Mouse (Mus musculus) kidney, embryonic 16.5 days (tissue): Measurements from ENCODE around the gene Hist2h4. TPM values are rescaled to one million over a fixed set of nuclear protein-coding genes. Genes with fewer than 3 reads are reported as not detected.
"Not testable (repeated sequence)": the region's sequence is repeated elsewhere in the genome, so short reads cannot be mapped to it uniquely, and the experiment has no call there.

Source experiments
- ATAC-seq: fragments of 200-750 bp; cut with Nextera tagmentation; 2 replicates; pipeline ENCODE4 v1.8.0; 2017; ENCODE audit warnings: moderate TSS enrichment; ENCODE audit not compliant: low FRiP score, low TSS enrichment
- H3K27ac ChIP-seq: fragments of 300-500 bp; sonication (generic); 2 replicates; pipeline ENCODE4 v1.5.1; 2014; ENCODE audit warnings: low read length
- H3K27me3 ChIP-seq: fragments of 300-500 bp; sonication (generic); 2 replicates; pipeline ENCODE4 v1.6.1; 2014; ENCODE audit warnings: low read length, control low read depth, mixed read lengths; ENCODE audit not compliant: insufficient read depth
- H3K36me3 ChIP-seq: fragments of 300-500 bp; sonication (generic); 2 replicates; pipeline ENCODE4 v1.6.1; 2014; ENCODE audit warnings: low read length, control low read depth, mixed read lengths; ENCODE audit not compliant: insufficient read depth
- H3K4me1 ChIP-seq: fragments of 300-500 bp; sonication (generic); 2 replicates; pipeline ENCODE4 v1.6.1; 2014; ENCODE audit warnings: low read length, control low read depth, mixed read lengths; ENCODE audit not compliant: insufficient read depth
- H3K4me2 ChIP-seq: fragments of 300-500 bp; sonication (generic); replicated peaks from 2 replicates; pipeline ENCODE4 v1.6.1; 2014; ENCODE audit warnings: low read depth, low read length
- H3K4me3 ChIP-seq: fragments of 300-500 bp; sonication (generic); 2 replicates; pipeline ENCODE4 v1.5.1; 2014; ENCODE audit warnings: mild to moderate bottlenecking, low read length
- H3K9ac ChIP-seq: fragments of 300-500 bp; sonication (generic); replicated peaks from 2 replicates; pipeline ENCODE4 v1.6.1; 2014; ENCODE audit warnings: low read length
- H3K9me3 ChIP-seq: fragments of 300-500 bp; sonication (generic); 2 replicates; pipeline ENCODE4 v1.6.1; 2016; ENCODE audit warnings: low read length, control low read depth
- WGBS: fragments of 180-500 bp; shearing (Covaris S2); extraction: QIAGEN DNeasy Blood & Tissue Kit; methylation state at CpG from one replicate; pipeline ENCODE4 v1.1.7; 2014; 5-methylcytosine and 5-hydroxymethylcytosine counted together
- polyA plus RNA-seq: library from polyadenylated mRNA; unstranded; fragments of >200 nt; fragmentation: Nextera tagmentation; extraction: Ambion mirVana; gene quantifications from 2 replicates; pipeline ENCODE4 v1.2.1, GENCODE M21; 2015

Gene Hist2h4
- polyA plus RNA-seq, 1 experiment from 2014 or later = 10.8 TPM

- peak overlapping the region; percentile 66 for H3K27ac ChIP-seq
- 38% methylated on average over 6 of the region's 6 CpGs for WGBS
- peak overlapping the region; percentile 52 for H3K9ac ChIP-seq
- H3K4me2 ChIP-seq = peak overlapping the region; percentile 55
- no peaks in the 10 kb centered on the region for H3K27me3 ChIP-seq
- no peaks in the 10 kb centered on the region for H3K9me3 ChIP-seq
- peak overlapping the region; percentile 49 for H3K4me3 ChIP-seq
- peaks cover 37% of the 10 kb centered on the region for H3K4me1 ChIP-seq
- no peak for ATAC-seq
- no peaks in the 10 kb centered on the region for H3K36me3 ChIP-seq
Observed at GRCm38 (mm10) chr3:96248141-96249033, 14.7 kb downstream of the Hist2h4 start.

GRCm38 (mm10) chr3:96247356-96248140 lies 15.6 kb downstream of the Hist2h4 start:
- ATAC-seq = no peak
- Histone ChIP-seq H3K4me2 (peak overlapping the region; percentile 55), H3K9ac (peak overlapping the region; percentile 72), H3K4me1 (peaks cover 37% of the 10 kb centered on the region), H3K27ac (peak overlapping the region; percentile 75), H3K36me3 (no peaks in the 10 kb centered on the region), H3K27me3 (no peaks in the 10 kb centered on the region), H3K4me3 (peak overlapping the region; percentile 49), H3K9me3 (no peaks in the 10 kb centered on the region)
- WGBS = 5% methylated on average over 11 of the region's 11 CpGs

- Histone ChIP-seq H3K4me3 (peak within 1 kb of the TSS; percentile 49), H3K9ac (peak within 1 kb of the TSS; percentile 72), H3K4me2 (peak within 1 kb of the TSS; percentile 55), H3K27ac (peak within 1 kb of the TSS; percentile 75), H3K4me1 (peaks cover 37% of the 10 kb centered on the region)
- H3K27me3 ChIP-seq, H3K36me3 ChIP-seq, H3K9me3 ChIP-seq: not testable (repeated sequence)
- 0% methylated on average over 1 of the region's 47 CpGs for WGBS
- ATAC-seq = peak; percentile 96
Observed at GRCm38 (mm10) chr3:96246427-96246856, 16.7 kb downstream of the Hist2h4 start, which contains the start of gene Hist2h3c1. TSS of gene Hist2h3c1 (plus strand) at chr3:96246685.

GRCm38 (mm10) chr3:96246018-96246417 lies 17.1 kb downstream of the Hist2h4 start:
- not testable (repeated sequence) for H3K27me3 ChIP-seq, H3K9me3 ChIP-seq, H3K36me3 ChIP-seq, ATAC-seq
- WGBS = 0% methylated on average over 9 of the region's 21 CpGs
- peak overlapping the region; percentile 23; the same call in 1 of the 2 replicates for H3K4me2 ChIP-seq
- peaks cover 37% of the 10 kb centered on the region for H3K4me1 ChIP-seq
- H3K27ac ChIP-seq = 0 out of 2 replicates have a peak overlapping the region, but pooled peaks have one; percentile 58
- H3K9ac ChIP-seq = 0 out of 2 replicates have a peak overlapping the region, but pooled peaks have one; percentile 55
- H3K4me3 ChIP-seq = peak overlapping the region; percentile 38

- H3K9ac ChIP-seq = peak within 1 kb of the TSS; percentile 87
Observed at GRCm38 (mm10) chr3:96245003-96245886, 17.9 kb downstream of the Hist2h4 start, which contains the start of gene Hist2h2aa1. TSS of gene Hist2h2aa1 (plus strand) at chr3:96245497.

GRCm38 (mm10) chr3:96243921-96244572 lies 19.1 kb downstream of the Hist2h4 start:
- peak overlapping the region; percentile 87 for H3K9ac ChIP-seq
- 67% methylated on average over 7 of the region's 7 CpGs for WGBS
- peaks cover 31% of the 10 kb centered on the region for H3K4me1 ChIP-seq
- peak overlapping the region; percentile 63 for H3K4me2 ChIP-seq
- no peaks in the 10 kb centered on the region for H3K9me3 ChIP-seq
- no peaks in the 10 kb centered on the region for H3K27me3 ChIP-seq
- H3K4me3 ChIP-seq = peak overlapping the region; percentile 60; the same call in 1 of the 2 replicates
- H3K27ac ChIP-seq = peak overlapping the region; percentile 99
- ATAC-seq = no peak
- H3K36me3 ChIP-seq = no peaks in the 10 kb centered on the region

More at GRCm38 (mm10) chr3:96245003-96245886, 17.9 kb downstream of the Hist2h4 start, which contains the start of gene Hist2h2aa1:
- Histone ChIP-seq H3K4me2 (peak within 1 kb of the TSS; percentile 63), H3K4me1 (peaks cover 39% of the 10 kb centered on the region), H3K27ac (peak within 1 kb of the TSS; percentile 99), H3K4me3 (peak within 1 kb of the TSS; percentile 60)
- under 1% methylated on average over 23 of the region's 88 CpGs for WGBS
- not testable (repeated sequence) for H3K9me3 ChIP-seq, H3K27me3 ChIP-seq, H3K36me3 ChIP-seq
- peak; percentile 87 for ATAC-seq

GRCm38 (mm10) chr3:96240799-96241197 lies 22.3 kb downstream of the Hist2h4 start:
- Histone ChIP-seq H3K4me1 (peaks cover 36% of the 10 kb centered on the region), H3K9me3 (no peaks in the 10 kb centered on the region), H3K36me3 (no peaks in the 10 kb centered on the region), H3K4me3 (no peak overlapping the region), H3K27me3 (no peaks in the 10 kb centered on the region), H3K9ac (peak overlapping the region; percentile 65; the same call in 1 of the 2 replicates), H3K27ac (peak overlapping the region; percentile 88), H3K4me2 (peak overlapping the region; percentile 24)
- no peak for ATAC-seq
- 77% methylated on average over 9 of the region's 9 CpGs for WGBS

- H3K27me3 ChIP-seq, H3K36me3 ChIP-seq, H3K9me3 ChIP-seq: not testable (repeated sequence)
- 5% methylated on average over 23 of the region's 85 CpGs for WGBS
- Histone ChIP-seq H3K9ac (peak within 1 kb of the TSS; percentile 65; the same call in 1 of the 2 replicates), H3K4me1 (peaks cover 36% of the 10 kb centered on the region), H3K4me2 (peak within 1 kb of the TSS; percentile 33), H3K27ac (peak within 1 kb of the TSS; percentile 88), H3K4me3 (peak within 1 kb of the TSS; percentile 36)
- peak; percentile 88 for ATAC-seq
Observed at GRCm38 (mm10) chr3:96239949-96240798, 22.9 kb downstream of the Hist2h4 start, which contains the start of gene Hist2h2aa2. TSS of gene Hist2h2aa2 (minus strand) at chr3:96240276.
